32 mouse cellular contexts compared by ENCODE assay signal in the genomic region with DNA sequence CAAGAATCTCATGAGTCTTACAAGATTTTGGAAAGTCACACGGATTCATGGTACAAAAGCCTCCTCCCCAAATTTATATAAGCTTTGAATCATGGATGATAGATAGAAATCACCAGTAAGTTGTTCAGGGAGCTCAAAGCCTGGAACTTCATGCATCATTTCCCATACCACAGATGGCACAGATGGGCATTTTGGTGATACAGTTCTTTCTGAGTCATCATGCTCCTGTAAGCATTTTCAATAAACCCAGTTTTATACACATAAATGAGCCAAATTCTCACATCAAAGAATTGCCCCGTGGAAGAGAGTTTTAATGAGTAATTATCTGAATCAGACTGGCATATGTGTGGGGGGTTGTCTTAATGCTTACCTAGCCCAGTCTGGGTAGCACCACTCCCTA.
DNase-seq lines count a peak whose midpoint lies in the region; ATAC-seq and TF ChIP-seq lines count a peak whose summit lies in the region.
"Had no signal": no experiment of that assay in that cellular context is flagged by ENCODE, and none has a peak within 500 bp of the region (broad histone marks: within the 10 kb centered on the region; RNA-seq: fewer than 3 reads in every experiment).

No protein-coding gene starts in this region.

- no peaks in the 10 kb centered on the region for H3K4me1 ChIP-seq in forebrain, embryonic 14.5 days (ENCODE audit: control insufficient read depth, insufficient read depth, low read length)
- H3K4me1 ChIP-seq in forebrain, embryonic 13.5 days = no peaks in the 10 kb centered on the region
- H3K4me1 ChIP-seq in intestine, postnatal 0 days (replicated peaks; ENCODE audit: control insufficient read depth, insufficient read depth, low read length) = no peaks in the 10 kb centered on the region
- H3K4me1 ChIP-seq: embryonic facial prominence, embryonic 12.5 days; heart, embryonic 13.5 days; kidney, embryonic 15.5 days; limb, embryonic 10.5 days; liver, embryonic 15.5 days; lung, embryonic 15.5 days; megakaryocyte, embryonic 14.5 days; neural tube, embryonic 12.5 days had no signal

- H3K9me3 ChIP-seq in forebrain, embryonic 14.5 days (replicated peaks; ENCODE audit: control insufficient read depth, low read length) = no peaks in the 10 kb centered on the region
- H3K9me3 ChIP-seq in forebrain, embryonic 13.5 days (replicated peaks) = no peaks in the 10 kb centered on the region
- H3K9me3 ChIP-seq in intestine, postnatal 0 days (ENCODE audit: control insufficient read depth) = no peaks in the 10 kb centered on the region
- H3K9me3 ChIP-seq: embryonic facial prominence, embryonic 12.5 days; heart, embryonic 13.5 days; kidney, embryonic 15.5 days; limb, embryonic 10.5 days; liver, embryonic 15.5 days; lung, embryonic 15.5 days; megakaryocyte, embryonic 14.5 days; neural tube, embryonic 12.5 days had no signal

- ATAC-seq in forebrain, embryonic 14.5 days = no peak
- no peak for ATAC-seq in forebrain, embryonic 13.5 days
- no peak for ATAC-seq in intestine, postnatal 0 days
- ATAC-seq: hindbrain, postnatal 0 days had no signal

- 33% methylated on average over 2 of the region's 2 CpGs for WGBS in forebrain, embryonic 14.5 days
- 47% methylated on average over 2 of the region's 2 CpGs for WGBS in forebrain, embryonic 13.5 days
- WGBS in intestine, postnatal 0 days = 61% methylated on average over 2 of the region's 2 CpGs

- H3K36me3 ChIP-seq in forebrain, embryonic 14.5 days (ENCODE audit: control insufficient read depth, insufficient read depth, low read length) = no peaks in the 10 kb centered on the region
- H3K36me3 ChIP-seq in forebrain, embryonic 13.5 days (ENCODE audit: poor library complexity, severe bottlenecking) = no peaks in the 10 kb centered on the region
- no peaks in the 10 kb centered on the region for H3K36me3 ChIP-seq in intestine, postnatal 0 days (ENCODE audit: control insufficient read depth, insufficient read depth)
- H3K36me3 ChIP-seq: embryonic facial prominence, embryonic 12.5 days; heart, embryonic 13.5 days; kidney, embryonic 15.5 days; limb, embryonic 10.5 days; liver, embryonic 15.5 days; lung, embryonic 15.5 days; neural tube, embryonic 12.5 days had no signal

- H3K9ac ChIP-seq in forebrain, embryonic 14.5 days (ENCODE audit: low read length) = no peak overlapping the region
- no peak overlapping the region for H3K9ac ChIP-seq in forebrain, embryonic 13.5 days
- no peak overlapping the region for H3K9ac ChIP-seq in intestine, postnatal 0 days (ENCODE audit: low read depth, low read length)
- H3K9ac ChIP-seq: embryonic facial prominence, embryonic 12.5 days; heart, embryonic 13.5 days; kidney, embryonic 15.5 days; liver, embryonic 15.5 days; lung, embryonic 15.5 days; neural tube, embryonic 12.5 days had no signal

- TF ChIP-seq CTCF in intestine, postnatal 0 days (IDR thresholded peaks at IDR 0.05; ENCODE audit: low read depth) = no peak

- H3K27ac ChIP-seq in forebrain, embryonic 14.5 days (ENCODE audit: low read depth, low read length) = no peak overlapping the region
- H3K27ac ChIP-seq in forebrain, embryonic 13.5 days = no peak overlapping the region
- no peak overlapping the region for H3K27ac ChIP-seq in intestine, postnatal 0 days (ENCODE audit: low read depth, low read length)
- H3K27ac ChIP-seq: embryonic facial prominence, embryonic 12.5 days; heart, embryonic 13.5 days; hindbrain, postnatal 0 days; kidney, embryonic 15.5 days; left cerebral cortex, adult 2 months; limb, embryonic 10.5 days; liver, embryonic 15.5 days; lung, embryonic 15.5 days; neural tube, embryonic 12.5 days; stomach, postnatal 0 days had no signal

- H3K4me3 ChIP-seq in forebrain, embryonic 14.5 days (ENCODE audit: low read depth, low read length) = no peak overlapping the region
- no peak overlapping the region for H3K4me3 ChIP-seq in forebrain, embryonic 13.5 days
- H3K4me3 ChIP-seq in intestine, postnatal 0 days (ENCODE audit: low read depth, low read length) = no peak overlapping the region
- H3K4me3 ChIP-seq: embryonic facial prominence, embryonic 12.5 days; heart, embryonic 13.5 days; kidney, embryonic 15.5 days; left cerebral cortex, adult 2 months; limb, embryonic 10.5 days; liver, embryonic 15.5 days; lung, embryonic 15.5 days; megakaryocyte, embryonic 14.5 days; neural tube, embryonic 12.5 days had no signal

- DNase-seq in forebrain, embryonic 14.5 days (ENCODE audit: low spot score) = peak; percentile 22
- DNase-seq in layer of hippocampus, adult 11-12 months (ENCODE audit: low spot score) = peak; percentile 12
- DNase-seq in layer of hippocampus, postnatal 10 days (ENCODE audit: low spot score in 2 of 2) = no peak
- DNase-seq in A20 (ENCODE audit: low read depth, low spot score) = peak; percentile 7
- DNase-seq in layer of hippocampus, adult 8-10 months (ENCODE audit: low spot score in 2 of 2) = peak; percentile 20 to 46
- no peak for DNase-seq in spleen, postnatal 14 days (ENCODE audit: low spot score in 2 of 2)
- DNase-seq: adrenal gland, postnatal 36 days; cerebellum, adult 11-12 months; cerebellum, postnatal 10 days; gastrocnemius, postnatal 14 days; heart, adult 18-20 months; heart, postnatal 14 days; kidney, adult 11 months; kidney, postnatal 36 days; liver; lung, postnatal 36 days; midbrain, embryonic 14.5 days; retina, postnatal 1 day; thymus, postnatal 14 days had no signal

- no peak overlapping the region for H3K4me2 ChIP-seq in forebrain, embryonic 14.5 days (ENCODE audit: low read length)
- H3K4me2 ChIP-seq in forebrain, embryonic 13.5 days = no peak overlapping the region
- H3K4me2 ChIP-seq in intestine, postnatal 0 days (replicated peaks; ENCODE audit: low read depth) = no peak overlapping the region
- H3K4me2 ChIP-seq: embryonic facial prominence, embryonic 12.5 days; heart, embryonic 13.5 days; kidney, embryonic 15.5 days; liver, embryonic 15.5 days; lung, embryonic 15.5 days; neural tube, embryonic 12.5 days had no signal

- no peaks in the 10 kb centered on the region for H3K27me3 ChIP-seq in forebrain, embryonic 14.5 days (replicated peaks; ENCODE audit: control insufficient read depth, insufficient read depth, low read length)
- H3K27me3 ChIP-seq in forebrain, embryonic 13.5 days = no peaks in the 10 kb centered on the region
- no peaks in the 10 kb centered on the region for H3K27me3 ChIP-seq in intestine, postnatal 0 days (replicated peaks; ENCODE audit: control insufficient read depth, insufficient read depth, low read length)
- H3K27me3 ChIP-seq: embryonic facial prominence, embryonic 12.5 days; heart, embryonic 13.5 days; kidney, embryonic 15.5 days; liver, embryonic 15.5 days; lung, embryonic 15.5 days; megakaryocyte, embryonic 14.5 days; neural tube, embryonic 12.5 days had no signal

Comparison
In these comparisons a context has a peak if more than half of its experiments do, and no peak if none do; other contexts are left out.
1. DNase-seq: peak in forebrain, embryonic 14.5 days (single experiment), layer of hippocampus, adult 11-12 months (single experiment), A20 (single experiment) and layer of hippocampus, adult 8-10 months (2 of 2); none in layer of hippocampus, postnatal 10 days (0 of 2) and spleen, postnatal 14 days (0 of 2).